8 mouse cellular contexts compared by ENCODE assay signal in the genomic region with DNA sequence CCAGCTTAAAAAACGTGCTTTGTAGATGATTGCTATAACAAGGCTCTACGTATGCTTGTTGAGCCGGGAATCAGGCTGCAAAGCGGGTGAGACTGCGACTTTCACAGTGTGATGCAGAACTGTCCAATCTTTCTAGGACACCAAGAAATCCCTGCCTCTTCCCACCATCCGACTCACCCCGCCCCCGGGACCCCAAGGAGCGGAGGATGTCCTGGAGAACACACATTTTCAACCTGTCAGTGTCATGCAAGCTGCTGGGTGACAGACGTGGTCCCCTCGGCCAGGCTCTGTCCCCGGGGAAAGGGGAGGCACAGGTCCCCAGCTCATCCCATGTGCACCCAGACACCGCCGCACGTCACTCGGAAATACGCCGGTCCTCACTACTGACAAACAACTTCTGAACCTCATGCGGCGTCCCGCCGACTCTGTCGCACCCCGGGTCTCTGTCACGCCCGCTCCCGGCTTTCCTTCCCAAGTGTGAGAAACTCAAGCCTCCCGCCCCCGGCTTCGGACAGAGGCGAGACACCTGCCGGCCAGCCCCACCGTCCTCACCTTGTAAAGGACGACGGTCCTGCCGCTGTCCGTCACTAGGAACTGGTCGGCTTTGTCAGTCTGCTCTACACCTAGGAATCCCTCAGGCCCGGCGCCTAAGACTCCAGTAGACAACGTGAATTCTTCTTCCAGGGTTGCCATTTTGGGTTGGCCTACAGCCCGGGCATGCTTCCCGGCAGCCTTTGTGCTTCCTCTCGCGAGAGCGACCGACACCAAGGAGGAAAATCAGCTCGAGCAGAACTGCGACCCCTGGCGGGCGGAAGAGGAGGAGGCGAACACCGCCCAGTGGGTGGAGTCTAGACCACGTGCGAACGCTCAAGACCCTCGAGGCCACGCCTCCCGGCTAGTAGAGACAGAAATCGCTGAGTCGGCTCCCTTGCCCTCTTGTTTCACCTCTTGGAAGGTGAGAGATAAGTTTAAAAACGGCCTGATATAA. TPM values are rescaled to one million over a fixed set of nuclear protein-coding genes. Genes with fewer than 3 reads are reported as not detected.
DNase-seq lines count a peak whose midpoint lies in the region; ATAC-seq lines count a peak whose summit lies in the region.

A gene (minus strand): TSS at position 817 of the 988 bp plus-strand sequence.

- H3K9ac ChIP-seq in hindbrain, embryonic 11.5 days (ENCODE audit: low read depth, low read length), result peak within 1 kb of the TSS; percentile 93

- H3K27me3 ChIP-seq in hindbrain, embryonic 11.5 days (ENCODE audit: control insufficient read depth, insufficient read depth, low read length), result no peaks in the 10 kb centered on the region

- H3K4me2 ChIP-seq in hindbrain, embryonic 11.5 days (replicated peaks; ENCODE audit: low read depth, low read length), result peak within 1 kb of the TSS; percentile 74

- H3K4me3 ChIP-seq in hindbrain, embryonic 11.5 days (ENCODE audit: low read depth, low read length), result peak within 1 kb of the TSS; percentile 80

- DNase-seq in Muller cell, postnatal 12 days (ENCODE audit: inconsistent ontology term), result peak; percentile 96
- peak; percentile 98 for DNase-seq in cerebellum, adult 9-11 months
- DNase-seq in frontal cortex, adult 2 months (ENCODE audit: extremely low spot score in 1 of 2, low spot score in 1 of 2), result peak; percentile 97 to 99
- DNase-seq in hindbrain, embryonic 11.5 days (ENCODE audit: low spot score), result peak; percentile 100
- DNase-seq in layer of hippocampus, postnatal 10 days (ENCODE audit: low spot score in 2 of 2), result peak; percentile 100
- peak; percentile 99 for DNase-seq in lung, postnatal 10 days
- DNase-seq in ovary, postnatal 36 days (ENCODE audit: low spot score), result peak; percentile 98
- DNase-seq in thymus, postnatal 25 days, result peak; percentile 98

- H3K4me1 ChIP-seq in hindbrain, embryonic 11.5 days (replicated peaks; ENCODE audit: control insufficient read depth, insufficient read depth, low read length), result no peaks in the 10 kb centered on the region; the same call in 1 of the 2 replicates

- H3K9me3 ChIP-seq in hindbrain, embryonic 11.5 days (ENCODE audit: control insufficient read depth, low read length), result no peaks in the 10 kb centered on the region

- peak within 1 kb of the TSS; percentile 31; the same call in 1 of the 2 replicates for H3K27ac ChIP-seq in hindbrain, embryonic 11.5 days (ENCODE audit: low read depth, low read length)

- ATAC-seq in hindbrain, embryonic 11.5 days (ENCODE audit: low FRiP score), result peak; percentile 95

- WGBS in hindbrain, embryonic 11.5 days, result under 1% methylated on average over 62 of the region's 62 CpGs

- no peaks in the 10 kb centered on the region; the same call in 1 of the 2 replicates for H3K36me3 ChIP-seq in hindbrain, embryonic 11.5 days (ENCODE audit: control insufficient read depth, insufficient read depth, low read length)

RNA-seq across cellular contexts. Expression of the gene that starts here (rescaled TPM):
- 18.4 and 20.6 TPM in 2 replicates for polyA plus RNA-seq in frontal cortex, adult 2 months (2012; rRNA removed)
- 65.8 and 76.3 TPM in 2 replicates for polyA plus RNA-seq in hindbrain, embryonic 11.5 days (2014; fragmentation: Nextera tagmentation; extraction: Ambion mirVana)
- 10 to 100 TPM; 24.8 to 25.9 TPM for total RNA-seq in layer of hippocampus, postnatal 10 days (2021)

Comparison
In these comparisons a context has a peak if more than half of its experiments do, and no peak if none do; other contexts are left out.
1. Peak in every context shown above with its lines: DNase-seq, ATAC-seq, H3K4me3 ChIP-seq and H3K27ac ChIP-seq.